Mouse (Mus musculus): Measurements from ENCODE around the gene Fxyd2.

Gene Fxyd2

DNA sequence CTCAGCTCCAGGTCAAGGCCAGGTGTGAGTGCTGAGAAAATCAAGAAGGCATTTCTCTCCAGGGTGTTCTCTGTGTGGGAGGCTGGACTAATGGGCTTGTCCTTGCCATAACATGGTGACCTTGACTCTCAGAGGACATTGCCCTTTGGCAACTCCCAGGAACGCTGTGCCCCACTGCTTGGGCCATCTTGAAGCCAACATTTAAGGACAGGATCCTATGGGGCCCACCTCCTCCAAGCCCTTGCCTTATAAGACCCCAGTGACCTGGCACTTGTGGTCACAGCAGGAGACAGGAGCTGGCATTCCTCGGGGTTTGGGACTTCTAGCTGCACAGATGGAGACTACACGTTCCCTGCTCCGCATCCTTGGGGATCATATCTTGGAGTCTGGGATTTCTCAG is at the start of gene Fxyd2:
Fxyd2 (plus strand) TSS at position 236 of the 400 bp plus-strand sequence.
- 87% methylated on average over 4 of the region's 4 CpGs for WGBS

DNA sequence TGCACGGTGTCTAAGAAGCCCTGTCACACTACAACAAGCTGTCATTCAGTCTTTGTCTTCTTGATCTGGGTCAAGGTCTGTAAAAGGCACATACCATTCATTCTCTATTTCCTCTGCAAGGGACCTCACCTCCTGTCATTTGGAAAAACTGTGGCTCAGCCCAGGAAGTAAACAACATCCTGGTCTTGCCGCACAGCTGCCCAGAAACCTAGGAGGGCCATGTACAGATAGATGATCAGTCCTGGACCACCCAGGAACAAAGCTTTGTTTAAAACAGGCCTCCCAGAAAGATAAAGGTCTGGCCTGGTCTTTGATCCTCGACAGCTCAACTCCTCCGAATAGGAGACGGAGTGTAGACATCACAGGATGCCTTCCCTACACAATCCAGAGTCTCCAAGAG is 49.6 kb upstream of the Fxyd2 start:
- WGBS: 75% methylated on average over 5 of the region's 5 CpGs

DNA sequence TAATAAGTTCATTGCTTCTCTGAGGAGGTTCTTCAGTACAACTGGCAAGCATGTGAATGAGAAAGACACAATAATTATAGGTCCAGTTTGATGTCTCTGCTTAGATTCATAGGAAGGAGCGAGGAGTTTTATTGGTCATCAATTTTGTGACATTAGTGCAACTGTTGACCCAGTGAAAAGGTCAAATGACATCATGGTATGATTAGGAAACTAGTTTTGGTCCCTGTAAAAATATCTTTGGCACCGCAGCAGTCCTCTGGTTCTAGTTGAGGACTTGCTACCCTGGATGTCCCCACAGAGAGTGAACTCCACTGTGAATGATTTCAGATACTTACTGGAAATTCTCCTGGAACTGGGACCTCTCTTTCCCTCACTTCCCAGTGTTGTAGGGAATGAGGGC is 44.3 kb upstream of the Fxyd2 start:
- WGBS: 90% methylated on average over 2 of the region's 2 CpGs

DNA sequence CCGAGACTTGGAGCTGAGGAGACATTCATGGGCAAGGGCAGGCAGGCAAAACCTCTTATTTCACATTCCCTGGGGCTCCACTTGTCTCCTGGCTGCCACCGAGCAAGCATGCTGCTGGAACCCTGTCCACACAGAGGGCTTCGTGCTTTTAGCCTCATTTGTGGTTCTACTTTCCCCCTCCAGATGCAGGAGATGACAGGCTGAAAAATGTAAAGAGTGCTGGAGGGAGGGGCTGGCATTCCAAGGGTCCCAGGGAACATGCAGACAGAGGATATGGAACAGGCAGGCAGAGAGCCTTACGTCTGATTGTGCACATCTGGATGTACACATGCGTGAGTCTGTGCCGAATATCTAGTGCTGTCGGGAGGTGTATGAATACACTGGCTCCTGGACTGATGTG is 41.1 kb upstream of the Fxyd2 start:
- 87% methylated on average over 7 of the region's 7 CpGs for WGBS

DNA sequence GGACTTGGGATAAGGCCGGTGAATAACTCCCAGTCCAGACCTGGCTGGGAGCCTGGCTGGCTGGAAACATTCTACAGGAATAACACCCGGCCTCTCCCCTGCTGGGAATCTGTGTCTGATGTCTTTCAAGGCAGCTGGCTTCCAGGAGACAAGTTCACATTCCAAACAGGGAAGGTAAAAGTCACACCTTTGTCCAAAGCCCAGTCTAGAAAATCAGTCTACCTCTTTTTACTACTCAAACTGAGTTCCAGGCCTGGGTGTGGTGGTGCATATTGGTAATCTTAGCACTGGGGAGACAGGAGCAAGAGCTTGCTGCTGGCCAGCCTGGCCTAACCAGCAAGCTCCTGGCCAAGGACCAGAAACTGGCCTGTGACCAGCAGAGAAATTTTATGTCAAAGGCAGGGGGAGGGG is 37.4 kb upstream of the Fxyd2 start:
- WGBS: 55% methylated on average over 2 of the region's 2 CpGs

DNA sequence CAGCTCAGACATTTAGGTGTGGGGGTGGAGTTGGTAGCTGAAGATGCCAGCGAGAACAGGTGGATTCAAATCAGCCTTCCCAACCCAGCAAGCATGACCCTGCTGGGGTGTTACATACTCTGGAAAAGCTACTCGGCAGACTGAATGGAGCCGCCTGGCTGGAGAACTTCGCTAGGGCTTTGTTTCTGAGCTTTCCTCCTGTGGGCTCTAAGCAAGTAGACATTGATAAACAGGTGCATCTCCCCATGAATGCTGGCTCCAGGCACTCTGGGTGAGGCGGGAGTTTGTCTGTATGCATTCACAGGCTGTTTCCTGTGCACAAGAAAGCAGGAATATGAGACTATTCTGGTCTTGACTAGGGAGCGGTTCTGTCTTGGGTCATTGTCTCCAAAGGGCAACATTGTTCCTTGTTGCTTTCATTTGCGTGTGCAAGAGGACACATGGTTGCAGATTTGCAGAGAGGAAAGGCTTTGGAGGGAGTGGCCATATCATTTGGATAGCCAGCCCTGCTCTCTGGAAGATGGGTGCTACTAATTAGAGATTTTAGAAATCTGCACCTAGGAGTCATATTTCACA is 35.7 kb upstream of the Fxyd2 start:
- 68% methylated on average over 7 of the region's 7 CpGs for WGBS

DNA sequence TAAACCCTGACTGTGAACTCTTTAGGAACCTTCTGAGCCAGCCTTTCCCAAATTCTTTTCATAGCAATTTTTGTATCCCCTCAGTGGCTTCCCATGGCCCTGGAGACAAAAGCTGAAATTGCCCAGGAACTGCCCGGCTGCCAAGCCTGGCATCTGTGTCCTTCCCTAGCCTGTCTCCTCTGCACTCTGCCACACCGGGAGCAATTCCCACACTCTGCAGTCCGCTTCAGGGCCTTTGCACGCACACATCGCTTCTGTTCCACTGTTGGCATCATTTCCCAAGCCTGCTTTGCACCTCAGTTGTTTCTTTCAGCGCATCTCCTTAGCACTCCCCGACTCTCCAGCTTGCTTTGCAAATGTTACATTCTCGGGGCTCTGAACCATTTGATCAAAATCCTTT is 31.8 kb upstream of the Fxyd2 start:
- WGBS: 34% methylated on average over 8 of the region's 8 CpGs

DNA sequence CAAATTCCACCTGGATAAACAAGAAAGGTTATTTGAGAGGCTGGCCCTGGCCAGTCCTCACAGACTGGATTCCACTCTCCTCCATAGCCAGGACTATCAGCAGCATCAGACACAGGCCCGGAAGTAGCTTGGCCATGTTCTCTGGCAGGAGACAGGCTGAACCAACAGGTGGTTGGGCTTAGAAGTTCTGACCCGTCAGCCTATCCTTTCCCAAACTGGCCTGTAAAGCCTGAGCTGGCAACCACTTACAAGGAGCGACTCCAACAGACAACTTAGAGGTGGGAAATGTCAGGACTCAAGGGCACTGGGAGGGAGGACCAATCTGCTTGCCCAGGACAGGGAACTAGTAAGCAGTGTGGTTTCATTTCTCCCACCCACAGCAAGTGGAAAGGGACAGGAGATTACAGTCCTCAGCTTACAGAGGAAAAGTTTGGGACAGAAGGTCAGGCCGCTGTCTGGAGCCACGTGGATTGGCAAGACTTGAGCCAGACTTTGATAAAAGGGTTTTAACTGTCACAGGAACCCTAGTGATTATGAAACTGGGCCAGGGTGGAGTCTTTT is 31.0 kb upstream of the Fxyd2 start:
- WGBS: 76% methylated on average over 5 of the region's 5 CpGs

DNA sequence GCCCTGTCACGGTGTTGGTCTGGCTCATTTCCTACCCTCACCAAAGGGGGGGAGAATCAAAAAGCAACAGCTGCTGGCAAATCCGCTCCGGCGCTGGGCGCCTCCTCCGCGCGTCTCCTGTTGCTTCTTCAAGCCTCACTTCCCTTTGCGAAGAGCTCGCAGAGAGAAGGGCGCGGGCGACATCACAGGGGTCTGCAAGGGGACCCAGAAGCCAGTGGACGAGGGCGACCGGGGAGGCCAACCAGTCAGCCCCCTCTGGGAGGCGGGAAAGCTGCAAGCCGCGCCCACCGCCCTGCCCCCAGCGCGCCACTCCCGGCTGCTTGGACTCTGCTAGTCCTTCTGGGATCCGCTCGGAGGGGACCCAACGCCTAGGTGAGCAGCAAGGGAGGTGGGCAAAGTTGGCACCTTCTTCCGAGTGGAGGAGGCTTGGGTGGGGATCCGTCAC is 29.3 kb upstream of the Fxyd2 start, which contains the start of gene Fxyd6:
Fxyd6 (plus strand) TSS at position 69 of the 445 bp plus-strand sequence.
- under 1% methylated on average over 28 of the region's 28 CpGs for WGBS

DNA sequence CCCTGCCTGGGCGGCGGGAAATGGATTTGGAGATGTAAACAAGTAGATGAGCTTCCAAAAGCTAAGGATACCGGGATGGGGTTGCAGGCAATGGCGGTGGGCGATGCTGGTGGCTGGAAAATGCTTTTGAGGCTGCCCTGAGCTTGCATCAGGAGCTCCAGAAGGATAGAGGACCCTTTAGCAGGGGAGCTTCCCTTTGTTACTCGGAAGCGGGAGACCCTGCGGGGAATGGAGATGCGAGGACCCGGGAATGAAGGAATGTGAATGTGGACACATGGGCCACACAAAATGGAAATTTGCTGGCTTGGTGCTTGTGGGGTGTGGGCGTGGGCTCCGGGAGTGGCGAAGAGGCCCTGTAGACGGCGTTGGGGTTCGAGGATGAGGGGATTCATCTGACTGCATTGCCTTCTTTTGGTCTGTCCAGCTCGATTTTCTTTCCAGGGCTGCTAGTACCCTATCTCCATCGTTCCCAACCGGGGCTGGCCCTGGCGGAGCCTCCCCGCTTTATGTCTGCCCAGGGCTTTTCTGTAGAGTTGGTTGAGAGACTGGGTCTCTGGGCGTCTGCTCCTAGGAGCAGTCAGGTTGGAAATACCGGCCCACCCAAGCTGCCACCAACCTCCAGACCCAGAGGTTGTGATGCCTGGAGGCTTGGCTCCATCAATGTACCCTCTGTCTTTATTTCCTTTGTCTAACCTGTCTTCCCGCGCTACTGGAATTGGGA is 28.7 kb upstream of the Fxyd2 start:
- 9% methylated on average over 25 of the region's 25 CpGs for WGBS

DNA sequence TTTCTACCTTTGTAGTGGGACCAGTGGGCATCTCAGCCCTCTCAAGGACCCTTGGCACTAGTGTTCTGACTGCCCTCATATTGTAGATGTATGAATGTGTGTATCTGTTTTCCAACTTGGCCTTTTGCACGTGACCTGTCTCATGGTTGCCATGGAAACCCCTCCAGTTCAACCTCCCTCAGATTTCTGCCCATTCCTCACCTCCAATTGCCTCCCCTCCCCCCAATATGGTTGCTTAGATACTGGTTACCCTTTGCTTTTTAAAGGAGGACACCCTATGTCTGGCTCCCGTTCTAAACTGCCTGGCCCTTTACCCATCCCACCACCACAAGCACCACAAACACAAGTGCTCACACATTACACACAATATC is 28.1 kb upstream of the Fxyd2 start:
- 33% methylated on average over 2 of the region's 2 CpGs for WGBS

DNA sequence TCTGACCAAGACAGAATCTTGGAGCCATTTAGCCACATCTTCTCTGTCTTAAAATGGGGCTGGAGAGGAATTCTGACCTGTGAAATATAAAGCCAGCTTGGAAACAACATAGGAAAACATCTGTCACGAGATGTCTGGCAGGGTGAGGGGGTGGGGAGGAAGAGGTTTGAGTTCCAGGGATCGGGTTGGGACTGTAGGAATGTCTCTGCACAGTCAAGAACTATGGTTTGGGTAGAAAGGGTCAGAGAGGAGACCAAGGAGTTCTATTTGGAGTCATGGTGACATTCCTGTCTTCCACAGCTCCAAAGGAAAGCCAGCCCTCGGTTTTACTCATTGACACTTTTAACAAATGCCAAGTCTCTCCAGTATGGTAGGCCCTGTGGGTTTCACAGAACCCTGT is 25.6 kb upstream of the Fxyd2 start:
- WGBS: 62% methylated on average over 3 of the region's 3 CpGs

DNA sequence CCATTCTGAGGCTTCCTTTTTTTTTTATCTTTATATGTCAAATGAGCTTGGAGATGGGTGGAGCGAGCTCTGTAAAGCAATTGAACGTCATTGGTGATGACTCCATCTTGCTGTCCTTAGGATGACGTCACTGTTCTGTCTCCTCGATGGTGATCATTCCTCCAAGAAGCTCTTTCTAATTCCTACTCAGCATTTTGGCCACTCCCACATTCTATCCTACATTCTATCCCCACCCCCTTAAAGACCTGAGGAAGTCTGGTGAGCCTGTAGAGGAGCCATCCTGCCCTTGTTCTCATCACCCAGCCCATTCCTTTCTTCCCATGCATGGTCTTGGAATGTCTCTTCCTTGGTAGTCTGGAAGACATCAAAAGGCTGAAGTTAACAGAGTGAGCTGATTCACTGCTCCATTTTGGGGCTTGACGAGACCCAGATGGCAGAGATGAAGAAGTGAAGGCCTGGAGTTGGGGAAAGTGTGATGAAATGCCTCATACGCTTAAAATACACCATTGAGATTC is 24.4 kb upstream of the Fxyd2 start:
- 81% methylated on average over 6 of the region's 6 CpGs for WGBS

DNA sequence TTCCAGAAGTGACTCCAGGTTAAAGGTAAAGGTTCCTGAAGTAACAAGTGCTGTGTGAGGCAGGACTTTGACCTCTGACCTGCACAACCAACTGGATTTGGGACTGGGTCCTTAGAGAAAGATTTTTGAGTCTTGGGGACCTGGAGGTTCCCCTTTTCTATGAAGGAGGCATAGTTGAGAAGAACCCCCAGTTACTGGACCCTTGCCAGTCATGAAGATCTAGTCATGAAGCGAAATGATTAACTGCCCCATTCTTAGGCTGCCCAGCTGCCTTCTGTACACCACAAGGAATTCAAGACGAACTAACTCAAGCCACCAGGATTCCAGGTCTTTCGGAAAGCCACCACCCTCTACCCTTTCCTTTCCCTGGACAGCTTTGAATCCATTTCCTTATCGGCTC is 23.0 kb upstream of the Fxyd2 start:
- 74% methylated on average over 4 of the region's 4 CpGs for WGBS

DNA sequence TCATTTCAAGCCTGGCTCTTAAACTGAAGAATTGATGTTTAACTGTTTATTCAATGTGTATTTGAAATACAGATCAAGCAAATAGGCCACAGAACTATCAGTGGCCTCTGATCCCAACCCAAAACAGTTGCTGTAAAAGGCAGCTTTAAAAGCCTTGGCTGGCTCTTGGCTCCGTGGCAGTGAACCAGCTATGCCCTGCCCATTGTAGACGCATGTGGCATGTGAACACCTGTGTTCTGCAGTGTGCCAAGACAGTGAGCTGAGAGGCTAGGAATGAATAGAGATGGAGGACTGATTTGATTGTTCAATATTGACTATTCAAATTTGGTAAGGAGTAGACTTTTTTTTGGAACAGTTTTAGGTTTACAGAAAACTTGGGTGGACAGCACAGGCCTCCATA is 22.6 kb upstream of the Fxyd2 start:
- 72% methylated on average over 2 of the region's 2 CpGs for WGBS

DNA sequence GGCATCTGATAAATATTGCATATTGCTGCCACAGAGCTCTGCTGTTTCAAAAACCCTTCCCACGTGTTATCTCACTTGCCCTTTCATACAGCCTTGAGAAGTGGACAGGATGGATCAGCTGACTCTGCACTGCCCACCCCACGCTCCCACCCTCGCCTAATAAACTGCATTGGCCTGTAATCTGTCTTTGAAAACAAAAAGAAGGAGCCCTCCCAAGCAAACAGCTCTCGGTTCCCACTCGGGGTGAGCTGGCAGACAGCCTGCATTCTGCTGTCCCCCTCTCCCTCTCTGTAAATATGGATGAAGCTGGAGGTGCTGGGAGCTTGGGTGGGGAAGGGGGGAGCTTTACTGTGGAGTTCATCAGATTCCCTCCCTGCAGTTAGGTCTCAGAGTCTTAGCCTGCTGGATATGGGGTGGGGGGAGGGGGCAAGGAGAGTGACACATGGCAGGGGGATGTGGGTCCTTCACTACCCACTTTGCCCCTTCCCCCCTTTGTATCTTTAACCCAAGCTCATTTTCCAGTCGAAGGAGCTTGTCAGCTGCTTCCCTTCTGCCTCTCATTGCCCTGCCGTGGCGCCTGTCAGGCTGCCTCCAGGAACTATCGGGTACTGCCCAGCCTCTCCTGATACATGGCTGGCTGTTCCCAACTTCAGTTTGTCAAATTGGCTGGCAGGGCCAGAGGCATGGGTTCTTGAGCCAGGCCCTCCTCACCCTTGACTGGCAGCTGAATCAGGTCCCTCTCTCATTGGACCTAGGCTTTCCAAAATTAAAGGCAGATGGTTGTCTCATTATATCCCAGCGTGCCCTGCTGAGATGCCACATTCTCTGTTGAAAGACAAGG is 18.8 kb upstream of the Fxyd2 start:
- WGBS: 57% methylated on average over 10 of the region's 10 CpGs

DNA sequence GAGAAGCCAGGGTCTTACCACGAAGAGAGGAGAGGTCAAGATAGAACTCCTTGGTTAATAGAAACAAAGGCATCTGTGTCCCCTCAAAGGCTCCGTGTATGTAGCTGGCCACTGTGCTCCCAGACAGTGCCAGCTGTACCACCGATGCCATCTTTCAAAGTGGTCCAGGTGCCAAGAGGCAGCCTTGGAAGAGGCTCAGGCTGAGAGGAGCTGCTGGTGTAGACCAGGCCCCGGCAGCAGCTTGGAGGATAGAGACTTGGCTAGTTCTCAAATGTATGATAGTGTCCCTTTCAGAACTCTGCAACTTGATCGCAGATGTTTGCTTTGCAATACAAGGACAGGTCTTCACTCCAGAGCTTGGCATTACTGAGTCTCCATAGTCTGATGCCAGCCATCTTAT is 17.1 kb upstream of the Fxyd2 start:
- 50% methylated on average over 5 of the region's 5 CpGs for WGBS

DNA sequence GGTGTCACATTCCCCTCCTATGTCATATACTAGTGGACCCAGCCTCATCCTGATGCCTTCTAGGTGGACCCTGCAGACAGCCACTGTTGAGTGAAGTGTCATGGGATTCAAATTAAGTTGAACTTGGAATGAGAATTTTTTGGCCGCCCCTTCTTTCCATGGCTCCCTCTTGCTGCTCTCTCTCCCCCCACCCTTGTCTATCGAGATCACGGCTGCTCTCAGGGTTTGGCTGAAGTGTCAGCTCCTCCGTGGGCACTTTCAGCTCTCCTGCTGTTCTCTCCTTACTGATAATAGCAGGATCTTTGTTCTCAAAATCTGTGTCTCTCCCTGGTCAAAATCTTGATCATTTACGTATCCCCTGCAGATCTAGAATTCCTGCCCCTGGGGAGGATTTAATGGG is 16.6 kb upstream of the Fxyd2 start:
- WGBS: 69% methylated on average over 5 of the region's 5 CpGs

DNA sequence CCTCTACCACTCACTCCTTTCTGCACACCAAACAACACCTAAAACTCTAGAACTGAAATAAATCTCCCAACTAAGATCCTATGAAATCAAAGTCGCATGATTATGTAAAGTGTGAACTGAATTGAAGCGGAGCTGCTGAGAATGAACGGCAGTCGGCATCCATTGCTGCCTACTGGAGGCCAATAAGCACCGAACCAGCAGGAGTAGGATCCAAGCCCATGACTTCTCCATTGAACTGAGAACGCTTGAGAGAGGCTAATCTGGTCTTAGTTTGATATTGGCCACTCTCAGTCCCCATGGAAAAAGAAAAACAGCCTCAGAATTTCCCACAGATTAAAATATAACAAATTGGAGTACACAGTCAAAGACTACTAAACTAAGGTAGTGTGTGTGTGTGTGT is 15.6 kb upstream of the Fxyd2 start:
- 61% methylated on average over 6 of the region's 6 CpGs for WGBS

DNA sequence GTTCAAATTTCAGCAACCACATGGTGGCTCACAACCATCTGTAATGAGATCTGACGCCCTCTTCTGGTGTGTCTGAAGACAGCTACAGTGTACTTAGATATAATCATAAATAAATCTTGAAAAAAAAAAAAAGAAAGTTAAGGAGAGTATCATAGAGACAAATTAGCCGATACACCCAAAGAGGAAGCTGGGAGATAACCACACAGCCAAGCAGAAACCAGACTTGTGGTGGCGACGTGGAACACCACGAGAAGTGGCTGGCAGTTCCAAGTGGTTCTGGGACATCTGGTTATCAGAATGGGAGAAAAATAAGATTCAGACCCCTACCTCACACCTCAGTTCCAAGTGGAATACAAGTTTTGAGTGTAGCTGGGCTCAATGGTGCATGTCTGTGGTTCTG is 12.8 kb upstream of the Fxyd2 start:
- 79% methylated on average over 5 of the region's 5 CpGs for WGBS

DNA sequence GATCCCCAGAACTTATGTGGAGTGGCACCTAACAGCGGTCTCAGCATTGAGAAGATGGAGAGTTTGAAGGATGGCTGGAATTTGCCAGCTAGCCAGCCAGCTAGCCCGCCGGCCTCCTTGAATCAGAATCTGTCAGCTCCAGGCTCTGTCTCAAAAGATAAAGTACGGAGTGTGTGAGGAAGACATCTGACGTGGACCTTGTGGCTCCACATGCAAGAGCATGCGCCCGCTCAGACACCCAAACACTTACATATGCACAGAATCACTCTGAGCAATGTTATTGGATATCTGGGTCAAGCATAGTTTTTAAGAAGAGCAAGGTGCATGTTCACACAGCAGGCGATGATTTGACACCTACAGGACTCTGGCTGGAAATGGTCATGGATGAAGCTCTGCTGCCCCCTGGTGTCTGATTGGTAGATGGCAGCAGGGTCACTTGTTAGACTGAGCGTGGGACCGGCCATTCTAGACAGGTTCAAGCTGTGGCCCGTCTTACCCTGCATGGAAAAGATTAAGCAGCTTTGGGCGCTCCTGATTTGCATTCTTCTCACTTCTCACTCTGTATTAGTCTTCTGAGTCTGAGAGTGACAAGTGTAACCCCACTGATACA is 11.0 kb upstream of the Fxyd2 start:
- 33% methylated on average over 12 of the region's 12 CpGs for WGBS

DNA sequence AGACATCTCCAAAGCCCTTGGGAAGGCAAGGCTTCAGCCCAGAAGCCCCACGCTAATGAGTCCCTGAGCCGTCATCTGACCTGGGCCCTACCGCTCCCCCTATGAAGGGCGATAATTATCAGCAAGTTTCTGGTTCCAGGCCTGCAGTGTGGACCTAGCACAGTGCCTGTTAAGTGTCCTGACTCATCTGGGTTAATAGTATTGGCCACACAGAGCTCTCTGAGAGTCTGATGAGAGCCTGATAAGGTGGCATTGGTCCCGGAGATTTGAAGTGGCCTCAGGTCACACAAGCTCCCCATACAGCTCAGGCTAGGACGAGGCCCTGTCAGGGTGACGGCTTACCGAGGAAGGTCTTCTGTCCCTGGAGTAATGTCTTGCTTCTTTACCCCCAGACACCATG is 9.9 kb upstream of the Fxyd2 start:
- WGBS: 90% methylated on average over 8 of the region's 8 CpGs

Measured in cerebral cortex, adult 2 months (tissue).